ENCODE assay signal across 9 mouse cellular contexts in the genomic region with DNA sequence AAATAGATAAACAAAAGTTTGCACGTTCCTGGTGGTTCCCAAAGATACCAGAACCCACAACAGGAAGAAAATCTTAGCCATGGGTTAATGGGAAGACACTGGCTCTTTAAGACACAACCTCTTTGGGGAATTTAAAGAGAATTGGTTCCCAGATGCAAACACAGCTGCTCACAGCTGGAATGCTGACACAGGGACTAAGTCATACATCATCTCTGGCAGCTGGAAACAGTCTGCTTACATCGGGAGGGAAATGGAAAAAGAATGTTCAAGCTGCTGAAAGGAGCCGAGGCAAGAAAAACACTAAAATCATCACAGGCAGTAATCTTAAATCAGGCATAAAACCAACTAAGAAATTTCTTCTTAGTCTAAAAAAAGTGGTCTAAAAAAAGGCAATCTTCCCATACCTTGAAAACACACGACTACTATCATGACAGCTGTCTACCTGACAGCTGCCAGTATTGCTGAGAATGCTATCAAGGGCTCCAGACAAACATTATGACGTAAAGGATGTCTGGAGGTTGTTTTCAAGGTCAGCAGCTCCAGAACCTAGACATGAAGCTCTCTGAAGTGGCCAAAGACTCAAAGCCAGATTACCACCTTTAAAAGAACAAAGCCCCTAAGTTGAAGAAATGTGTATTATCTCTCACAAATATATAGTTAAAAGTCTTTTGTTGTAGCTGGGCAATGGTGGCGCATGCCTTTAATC. TPM values are rescaled to one million over a fixed set of nuclear protein-coding genes. Genes with fewer than 3 reads are reported as not detected.
DNase-seq lines count a peak whose midpoint lies in the region; ATAC-seq and TF ChIP-seq lines count a peak whose summit lies in the region.
"Had no signal": no experiment of that assay in that cellular context is flagged by ENCODE, and none has a peak within 500 bp of the region (broad histone marks: within the 10 kb centered on the region; RNA-seq: fewer than 3 reads in every experiment).

No protein-coding gene starts in this region.

- TF ChIP-seq POLR2A in olfactory bulb, adult 2 months (IDR thresholded peaks at IDR 0.05; ENCODE audit: insufficient read depth, low read depth, low read length), result no peak

- peak overlapping the region; percentile 25; the same call in 1 of the 2 replicates for H3K27ac ChIP-seq in left cerebral cortex, adult 2 months
- peak overlapping the region; percentile 82 for H3K27ac ChIP-seq in heart, embryonic 16.5 days (ENCODE audit: low read length)
- peak overlapping the region; percentile 75 for H3K27ac ChIP-seq in kidney, embryonic 16.5 days (ENCODE audit: low read length)
- peak overlapping the region; percentile 56; the same call in 1 of the 2 replicates for H3K27ac ChIP-seq in olfactory bulb, adult 2 months (ENCODE audit: insufficient read depth, low read depth, low read length)
- H3K27ac ChIP-seq in forebrain, postnatal 0 days (ENCODE audit: low read depth, low read length), result no peak overlapping the region; the same call in 1 of the 2 replicates
- H3K27ac ChIP-seq: midbrain, embryonic 12.5 days had no signal

- no peak for DNase-seq in left cerebral cortex, adult 2 months (ENCODE audit: extremely low spot score in 1 of 2, low spot score in 2 of 2)
- no peak for DNase-seq in left cerebral cortex, postnatal 4 days
- DNase-seq in adrenal gland, adult (ENCODE audit: inconsistent age in 2 of 2, low spot score in 1 of 2), result no peak
- no peak for DNase-seq in forebrain, postnatal 0 days
- DNase-seq in cerebellum, postnatal 36 days, result no peak

- peaks cover 40% of the 10 kb centered on the region for H3K36me3 ChIP-seq in heart, embryonic 16.5 days (ENCODE audit: control insufficient read depth, insufficient read depth)
- peaks cover 45% of the 10 kb centered on the region for H3K36me3 ChIP-seq in kidney, embryonic 16.5 days (ENCODE audit: insufficient read depth, low read length)
- peaks cover 39% of the 10 kb centered on the region for H3K36me3 ChIP-seq in forebrain, postnatal 0 days (ENCODE audit: insufficient read depth)

- no peak overlapping the region for H3K4me3 ChIP-seq in left cerebral cortex, adult 2 months
- no peak overlapping the region for H3K4me3 ChIP-seq in heart, embryonic 16.5 days (ENCODE audit: low read length)
- no peak overlapping the region for H3K4me3 ChIP-seq in kidney, embryonic 16.5 days (ENCODE audit: low read length)
- no peak overlapping the region for H3K4me3 ChIP-seq in olfactory bulb, adult 2 months (ENCODE audit: insufficient read depth, low read depth, low read length)
- H3K4me3 ChIP-seq in forebrain, postnatal 0 days (ENCODE audit: low read depth, low read length), result no peak overlapping the region
- H3K4me3 ChIP-seq: midbrain, embryonic 12.5 days had no signal

- 0 out of 2 replicates have a peak, but pooled peaks have one; percentile 20 for ATAC-seq in heart, embryonic 16.5 days (replicated peaks; ENCODE audit: extremely low read depth, insufficient read depth, low FRiP score)
- peak; percentile 75; the same call in 1 of the 2 replicates for ATAC-seq in kidney, embryonic 16.5 days (ENCODE audit: low FRiP score, low TSS enrichment)
- ATAC-seq in forebrain, postnatal 0 days, result no peak

- no peak overlapping the region for H3K4me2 ChIP-seq in heart, embryonic 16.5 days (ENCODE audit: low read depth, low read length)
- H3K4me2 ChIP-seq in kidney, embryonic 16.5 days (replicated peaks; ENCODE audit: low read depth, low read length), result no peak overlapping the region
- H3K4me2 ChIP-seq in forebrain, postnatal 0 days (ENCODE audit: low read depth), result no peak overlapping the region
- H3K4me2 ChIP-seq: midbrain, embryonic 12.5 days had no signal

- intact Hi-C loops in left cerebral cortex, adult 2 months (cut with DNase I), result no loop called here
- intact Hi-C loops in left cerebral cortex, postnatal 4 days (cut with DNase I), result no loop called here

- TF ChIP-seq CTCF in left cerebral cortex, adult 2 months (IDR thresholded peaks at IDR 0.05), result no peak
- TF ChIP-seq CTCF in olfactory bulb, adult 2 months (IDR thresholded peaks at IDR 0.05; ENCODE audit: insufficient read depth, low read depth, low read length), result no peak
- no peak for TF ChIP-seq CTCF in forebrain, postnatal 0 days (IDR thresholded peaks at IDR 0.05; ENCODE audit: low read depth)

- no peaks in the 10 kb centered on the region for H3K27me3 ChIP-seq in heart, embryonic 16.5 days (ENCODE audit: control insufficient read depth, insufficient read depth, low read length)
- no peaks in the 10 kb centered on the region for H3K27me3 ChIP-seq in kidney, embryonic 16.5 days (ENCODE audit: insufficient read depth, low read length)
- no peaks in the 10 kb centered on the region for H3K27me3 ChIP-seq in forebrain, postnatal 0 days (ENCODE audit: insufficient read depth, low read length)
- H3K27me3 ChIP-seq: midbrain, embryonic 12.5 days had no signal

- H3K9me3 ChIP-seq in heart, embryonic 16.5 days (replicated peaks; ENCODE audit: control insufficient read depth, low read length), result no peaks in the 10 kb centered on the region
- H3K9me3 ChIP-seq in kidney, embryonic 16.5 days (ENCODE audit: low read length), result no peaks in the 10 kb centered on the region
- no peaks in the 10 kb centered on the region for H3K9me3 ChIP-seq in forebrain, postnatal 0 days (ENCODE audit: low read length)
- H3K9me3 ChIP-seq: midbrain, embryonic 12.5 days had no signal

- WGBS in heart, embryonic 16.5 days, result 28% methylated on average over 6 of the region's 6 CpGs
- WGBS in kidney, embryonic 16.5 days, result 41% methylated on average over 6 of the region's 6 CpGs
- WGBS in olfactory bulb, adult 2 months, result 42% methylated on average over 6 of the region's 6 CpGs
- 68% methylated on average over 6 of the region's 6 CpGs for WGBS in forebrain, postnatal 0 days

- peaks cover 23% of the 10 kb centered on the region for H3K4me1 ChIP-seq in heart, embryonic 16.5 days (ENCODE audit: control insufficient read depth, insufficient read depth, low read length)
- H3K4me1 ChIP-seq in kidney, embryonic 16.5 days (ENCODE audit: insufficient read depth, low read length), result peaks cover 9% of the 10 kb centered on the region; the same call in 1 of the 2 replicates
- H3K4me1 ChIP-seq in olfactory bulb, adult 2 months (ENCODE audit: control insufficient read depth, insufficient read depth, low read length), result no peaks in the 10 kb centered on the region
- no peaks in the 10 kb centered on the region for H3K4me1 ChIP-seq in forebrain, postnatal 0 days (ENCODE audit: insufficient read depth)
- H3K4me1 ChIP-seq: midbrain, embryonic 12.5 days had no signal

- H3K9ac ChIP-seq in heart, embryonic 16.5 days (ENCODE audit: low read length), result no peak overlapping the region
- no peak overlapping the region for H3K9ac ChIP-seq in kidney, embryonic 16.5 days (replicated peaks; ENCODE audit: low read length)
- H3K9ac ChIP-seq in forebrain, postnatal 0 days, result no peak overlapping the region
- H3K9ac ChIP-seq: midbrain, embryonic 12.5 days had no signal

RNA-seq across cellular contexts. Expression of gene Smug1, which starts 35.3 kb away (rescaled TPM):
- total RNA-seq in left cerebral cortex, adult 2 months (2021), result 10 to 100 TPM; 20.7 to 23.2 TPM
- 10 to 100 TPM; 26.4 to 27.4 TPM for total RNA-seq in left cerebral cortex, postnatal 4 days (2021)
- polyA plus RNA-seq in heart, embryonic 16.5 days (2015; fragmentation: Nextera tagmentation; extraction: Ambion mirVana), result 14.9 and 17.1 TPM in 2 replicates
- polyA plus RNA-seq in kidney, embryonic 16.5 days (2015; fragmentation: Nextera tagmentation; extraction: Ambion mirVana), result 19.8 and 20.5 TPM in 2 replicates
- polyA plus RNA-seq in olfactory bulb, adult 2 months (2012; ENCODE audit: insufficient read depth, insufficient read length, low replicate concordance, missing spikeins), result not detected in 2 replicates
- 34.0 and 34.4 TPM in 2 replicates for total RNA-seq in forebrain, postnatal 0 days (2014; rRNA removed)
- 14.6 and 18.5 TPM in 2 replicates for polyA plus RNA-seq in forebrain, postnatal 0 days (2015; fragmentation: Nextera tagmentation; extraction: Ambion mirVana)

RNA-seq across cellular contexts. Expression of gene Cbx5, which starts 37.4 kb away (rescaled TPM):
- 100 to 1,000 TPM; 171 to 176 TPM for total RNA-seq in left cerebral cortex, adult 2 months (2021)
- total RNA-seq in left cerebral cortex, postnatal 4 days (2021), result 100 to 1,000 TPM; 219 to 230 TPM
- polyA plus RNA-seq in heart, embryonic 16.5 days (2015; fragmentation: Nextera tagmentation; extraction: Ambion mirVana), result 70.4 and 81.2 TPM in 2 replicates
- 109 and 120 TPM in 2 replicates for polyA plus RNA-seq in kidney, embryonic 16.5 days (2015; fragmentation: Nextera tagmentation; extraction: Ambion mirVana)
- polyA plus RNA-seq in olfactory bulb, adult 2 months (2012; ENCODE audit: insufficient read depth, insufficient read length, low replicate concordance, missing spikeins), result 111 and 221 TPM in 2 replicates
- total RNA-seq in forebrain, postnatal 0 days (2014; rRNA removed), result 139 and 181 TPM in 2 replicates
- polyA plus RNA-seq in forebrain, postnatal 0 days (2015; fragmentation: Nextera tagmentation; extraction: Ambion mirVana), result 74.1 and 90.4 TPM in 2 replicates

RNA-seq across cellular contexts. Expression of gene Hnrnpa1, which starts 38.0 kb away (rescaled TPM):
- total RNA-seq in left cerebral cortex, adult 2 months (2021), result 100 to 1,000 TPM; 233 to 247 TPM
- 100 to 1,000 TPM; 690 to 711 TPM for total RNA-seq in left cerebral cortex, postnatal 4 days (2021)
- 344 and 353 TPM in 2 replicates for polyA plus RNA-seq in heart, embryonic 16.5 days (2015; fragmentation: Nextera tagmentation; extraction: Ambion mirVana)
- polyA plus RNA-seq in kidney, embryonic 16.5 days (2015; fragmentation: Nextera tagmentation; extraction: Ambion mirVana), result 831 and 924 TPM in 2 replicates
- polyA plus RNA-seq in olfactory bulb, adult 2 months (2012; ENCODE audit: insufficient read depth, insufficient read length, low replicate concordance, missing spikeins), result 185 and 643 TPM in 2 replicates
- total RNA-seq in forebrain, postnatal 0 days (2014; rRNA removed), result 205 and 270 TPM in 2 replicates
- polyA plus RNA-seq in forebrain, postnatal 0 days (2015; fragmentation: Nextera tagmentation; extraction: Ambion mirVana), result 653 and 670 TPM in 2 replicates

RNA-seq across cellular contexts. Expression of gene Nfe2, which starts 56.0 kb away (rescaled TPM):
- not detected for total RNA-seq in left cerebral cortex, adult 2 months (2021)
- total RNA-seq in left cerebral cortex, postnatal 4 days (2021), result not detected
- 3.3 and 3.9 TPM in 2 replicates for polyA plus RNA-seq in heart, embryonic 16.5 days (2015; fragmentation: Nextera tagmentation; extraction: Ambion mirVana)
- 3.8 and 4.2 TPM in 2 replicates for polyA plus RNA-seq in kidney, embryonic 16.5 days (2015; fragmentation: Nextera tagmentation; extraction: Ambion mirVana)
- not detected in 2 replicates for polyA plus RNA-seq in olfactory bulb, adult 2 months (2012; ENCODE audit: insufficient read depth, insufficient read length, low replicate concordance, missing spikeins)
- 0.85 and 1.6 TPM in 2 replicates for total RNA-seq in forebrain, postnatal 0 days (2014; rRNA removed)
- 0.30 and 0.34 TPM in 2 replicates for polyA plus RNA-seq in forebrain, postnatal 0 days (2015; fragmentation: Nextera tagmentation; extraction: Ambion mirVana)
